Mouse (Mus musculus) lung, adult 2 months (tissue): ENCODE measurements at regions not wholly inside any gene's neighbourhood (a gene's known extent, or its start where the extent isn't known, plus 50 kb on each side); places are given as distances from the start of the nearest gene placed in this dataset.

Experiments
- DNase-seq: peaks from one replicate; pipeline ENCODE4 v3.0.0; 2022
- H3K4me1 ChIP-seq: fragments of 200-500 bp; 2 replicates; pipeline ENCODE4 v1.6.1; 2011; ENCODE audit warnings: low read length; ENCODE audit not compliant: control insufficient read depth, insufficient read depth
- H3K4me3 ChIP-seq: fragments of 200-500 bp; replicated peaks from 2 replicates; pipeline ENCODE3; 2011; ENCODE audit warnings: low read depth, mild to moderate bottlenecking, control low read depth, low read length; ENCODE audit errors: extremely low read depth
- CTCF ChIP-seq: fragments of 200-500 bp; IDR thresholded peaks from 2 replicates; pipeline ENCODE4 v1.5.1; 2011; ENCODE audit warnings: mild to moderate bottlenecking, low read length, control low read depth; ENCODE audit not compliant: insufficient read depth
- POLR2A ChIP-seq: fragments of 200-500 bp; IDR thresholded peaks from 2 replicates; pipeline ENCODE4 v1.6.1; 2011; ENCODE audit warnings: low read depth, mild to moderate bottlenecking, control low read depth, low read length, borderline replicate concordance; ENCODE audit errors: extremely low read depth
- WGBS: fragments of 180-500 bp; shearing (Covaris S2); methylation state at CpG from one replicate; pipeline ENCODE4 v1.1.7; 2018; 5-methylcytosine and 5-hydroxymethylcytosine counted together

DNA sequence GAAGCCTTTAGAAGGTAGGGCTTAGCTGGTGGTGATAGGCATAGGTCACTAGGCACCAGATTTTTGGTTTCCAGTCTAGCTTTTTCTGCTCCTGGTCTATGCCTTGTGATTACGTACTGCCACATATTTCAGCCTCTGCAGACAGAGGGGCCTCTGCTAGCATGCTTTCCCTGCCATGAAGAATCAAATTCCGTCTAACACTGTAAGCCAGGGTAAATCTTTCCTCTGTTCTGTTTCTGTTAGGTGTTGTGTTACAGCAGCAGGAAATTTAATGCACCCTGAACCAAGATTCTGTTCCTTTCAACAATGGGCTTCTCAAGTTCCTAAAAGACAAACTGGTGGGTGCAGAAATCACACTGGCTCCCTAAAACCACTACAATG lies 508.9 kb downstream of the Insc start:
- DNase-seq: no peak
- H3K4me1 ChIP-seq: no peaks in the 10 kb centered on the region
- 77% methylated on average over 2 of the region's 2 CpGs for WGBS
- H3K4me3 ChIP-seq: no peak overlapping the region
- no peak for TF ChIP-seq CTCF
- no peak for TF ChIP-seq POLR2A

DNA sequence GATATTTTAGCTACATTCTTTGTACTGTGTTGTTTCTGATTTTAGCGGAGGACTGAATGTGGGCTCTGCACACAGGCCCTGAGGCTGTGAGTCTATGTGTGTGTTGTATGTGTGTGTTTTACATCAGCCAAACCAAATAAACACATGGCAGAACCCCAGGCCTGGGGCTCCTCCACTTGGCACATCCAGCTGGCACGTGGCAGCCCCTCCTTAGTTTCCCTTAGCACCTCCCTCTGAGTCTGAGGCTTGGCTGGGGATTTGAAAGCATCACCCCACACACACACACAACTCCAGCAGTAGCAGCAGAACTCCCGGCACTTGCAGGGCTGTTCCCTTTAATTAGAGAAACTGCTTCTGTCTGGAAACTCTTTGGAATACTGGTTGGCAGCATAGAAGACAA lies 515.1 kb downstream of the Insc start:
- Histone ChIP-seq H3K4me1 (no peaks in the 10 kb centered on the region), H3K4me3 (no peak overlapping the region)
- no peak for TF ChIP-seq CTCF
- no peak for DNase-seq
- 45% methylated on average over 3 of the region's 3 CpGs for WGBS

DNA sequence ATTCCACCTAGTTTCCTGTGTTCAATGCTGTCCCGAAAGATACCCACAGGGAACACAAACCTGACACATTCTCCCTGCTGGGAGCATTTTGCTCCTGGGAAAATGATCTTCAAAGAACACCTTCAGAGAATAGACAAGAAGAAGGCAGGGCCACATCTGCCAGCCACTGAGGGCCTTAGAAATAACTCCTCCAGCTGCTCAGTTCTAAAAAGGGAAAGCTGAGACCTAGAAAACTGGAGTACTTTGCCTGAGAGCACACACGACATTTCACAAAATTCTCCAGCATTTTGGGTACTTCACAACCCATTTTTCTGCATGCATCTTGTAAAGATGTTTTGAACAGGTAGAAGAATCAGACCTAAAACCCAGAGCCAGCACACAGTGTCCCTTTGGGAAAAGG lies 519.6 kb downstream of the Insc start:
- TF ChIP-seq POLR2A: no peak
- no peak for TF ChIP-seq CTCF
- DNase-seq: no peak
- H3K4me3 ChIP-seq: no peak overlapping the region
- H3K4me1 ChIP-seq: no peaks in the 10 kb centered on the region
- WGBS: 85% methylated on average over 2 of the region's 2 CpGs

DNA sequence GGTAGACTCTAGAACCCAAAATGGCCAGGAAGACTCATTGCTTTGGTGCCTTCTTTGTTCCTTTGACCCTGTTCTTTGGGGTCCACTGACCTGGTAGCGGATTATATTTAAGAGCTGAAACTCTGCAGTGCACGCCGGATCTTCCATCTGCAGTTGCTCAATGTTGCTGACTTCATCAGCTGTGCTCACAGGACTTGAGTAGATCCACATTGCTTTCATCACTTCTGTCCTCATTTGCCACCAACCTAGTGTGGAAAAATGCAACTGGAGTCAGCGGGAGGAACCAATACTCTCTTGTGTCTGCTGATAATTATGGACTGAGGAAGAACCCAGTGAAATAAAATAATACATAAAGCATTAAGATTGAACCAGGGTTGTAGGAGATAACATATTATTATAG lies 522.6 kb downstream of the Insc start:
- H3K4me1 ChIP-seq: no peaks in the 10 kb centered on the region
- no peak for TF ChIP-seq POLR2A
- no peak for TF ChIP-seq CTCF
- DNase-seq: no peak
- 80% methylated on average over 4 of the region's 4 CpGs for WGBS
- H3K4me3 ChIP-seq: no peak overlapping the region

DNA sequence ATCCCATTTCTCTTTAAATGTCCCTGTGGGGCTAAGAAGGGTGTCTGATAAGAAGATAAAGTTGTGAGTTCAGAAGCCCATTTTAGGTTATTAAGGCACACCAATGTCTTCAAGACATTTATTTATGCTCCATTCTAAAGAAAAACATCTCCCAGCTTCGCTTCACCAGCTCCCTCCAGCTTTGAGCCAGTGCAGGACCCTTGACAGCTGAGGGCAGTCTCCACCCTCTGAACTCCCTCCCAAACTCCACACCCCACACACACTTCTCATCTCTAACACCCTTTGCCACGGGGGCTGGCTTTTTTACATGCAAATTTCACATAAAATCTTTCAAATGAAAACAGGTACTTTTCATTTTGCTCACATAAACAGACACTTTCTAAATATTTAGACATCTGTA lies 527.3 kb downstream of the Insc start:
- WGBS: 32% methylated on average over 2 of the region's 2 CpGs
- TF ChIP-seq CTCF (no peak), POLR2A (no peak)
- no peaks in the 10 kb centered on the region; the same call in 1 of the 2 replicates for H3K4me1 ChIP-seq
- no peak for DNase-seq
- no peak overlapping the region for H3K4me3 ChIP-seq

DNA sequence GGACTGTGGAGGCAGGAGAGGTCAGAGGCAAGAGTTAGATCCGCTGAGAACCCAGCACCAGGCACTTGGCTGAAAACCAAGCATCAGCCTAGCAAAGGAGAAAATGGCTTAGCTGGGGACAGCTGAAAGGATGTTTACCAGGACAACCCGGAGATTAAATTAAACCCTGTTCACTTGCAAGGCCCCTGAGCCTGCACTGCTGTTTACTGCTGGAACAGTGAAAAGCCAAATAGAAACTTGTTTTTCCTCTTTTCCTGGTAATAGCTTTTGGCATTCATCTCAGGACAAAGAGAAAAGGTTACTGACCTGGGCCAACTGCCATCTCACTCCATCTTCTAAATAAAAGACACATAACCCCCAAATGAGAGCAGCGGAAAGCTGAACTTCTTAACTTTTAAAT lies 531.3 kb downstream of the Insc start:
- no peak for TF ChIP-seq POLR2A
- TF ChIP-seq CTCF: no peak
- H3K4me3 ChIP-seq: no peak overlapping the region
- no peaks in the 10 kb centered on the region; the same call in 1 of the 2 replicates for H3K4me1 ChIP-seq
- WGBS: 33% methylated on average over 3 of the region's 3 CpGs
- no peak for DNase-seq

DNA sequence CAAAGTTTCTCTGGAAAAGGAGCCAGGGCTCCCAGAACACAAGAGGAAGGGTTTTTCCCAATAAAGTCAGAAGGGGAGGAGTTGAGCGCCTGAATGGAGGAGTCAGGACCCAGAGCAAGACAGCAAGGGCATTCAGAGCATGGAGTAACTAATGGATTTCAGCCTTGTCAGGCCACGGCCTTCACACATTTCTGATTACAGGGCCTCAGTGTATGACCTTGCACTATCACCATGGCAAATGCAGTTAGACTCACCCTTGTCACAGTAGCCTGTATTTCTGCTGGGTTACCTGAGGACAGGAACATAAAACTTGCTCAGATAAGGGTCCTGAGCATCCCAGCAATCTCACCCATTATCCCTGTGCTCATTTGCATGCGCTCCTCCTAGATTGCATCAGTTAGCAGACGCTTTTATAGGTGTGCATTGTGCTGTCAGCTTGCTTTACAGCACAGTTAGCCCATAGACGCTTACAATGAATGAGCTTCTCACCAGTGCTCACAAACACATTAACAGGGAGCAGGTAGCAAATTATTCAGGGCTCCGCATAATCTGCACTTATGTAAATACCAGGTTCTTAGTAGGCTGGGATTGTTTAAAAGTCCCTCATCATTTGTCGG lies 547.4 kb downstream of the Insc start:
- no peak for DNase-seq
- WGBS: 78% methylated on average over 7 of the region's 7 CpGs
- H3K4me1 ChIP-seq: no peaks in the 10 kb centered on the region
- TF ChIP-seq POLR2A (no peak), CTCF (no peak)
- no peak overlapping the region for H3K4me3 ChIP-seq

DNA sequence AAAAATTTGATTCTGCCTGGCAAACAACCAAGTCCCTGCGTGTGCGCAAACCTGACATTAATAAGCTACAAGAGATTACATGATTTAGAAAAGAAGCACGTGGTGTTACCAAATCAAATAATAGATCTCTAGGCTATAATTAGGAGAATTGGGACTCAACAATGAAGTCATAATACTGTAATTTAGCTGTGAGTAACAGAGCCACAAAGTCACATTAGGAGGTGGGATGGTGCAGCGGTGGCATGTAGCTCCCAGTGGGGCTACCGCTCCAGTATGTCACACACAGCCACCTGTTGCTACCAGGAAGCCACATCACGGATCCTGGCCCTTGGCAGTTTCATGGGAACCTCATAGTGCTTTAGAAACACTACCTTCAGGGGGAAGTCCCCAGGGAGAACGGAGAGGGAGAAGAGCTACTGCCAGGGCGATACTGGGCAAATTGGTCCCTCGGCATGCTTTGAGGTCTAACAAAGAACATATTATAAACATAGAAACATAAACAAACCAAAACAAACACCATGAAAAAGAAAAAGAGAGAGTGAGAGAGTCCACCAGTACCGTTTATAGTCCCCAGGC lies 551.2 kb downstream of the Insc start:
- Histone ChIP-seq H3K4me1 (no peaks in the 10 kb centered on the region), H3K4me3 (no peak overlapping the region)
- WGBS: 53% methylated on average over 10 of the region's 10 CpGs
- TF ChIP-seq POLR2A (no peak), CTCF (no peak)
- DNase-seq: no peak

DNA sequence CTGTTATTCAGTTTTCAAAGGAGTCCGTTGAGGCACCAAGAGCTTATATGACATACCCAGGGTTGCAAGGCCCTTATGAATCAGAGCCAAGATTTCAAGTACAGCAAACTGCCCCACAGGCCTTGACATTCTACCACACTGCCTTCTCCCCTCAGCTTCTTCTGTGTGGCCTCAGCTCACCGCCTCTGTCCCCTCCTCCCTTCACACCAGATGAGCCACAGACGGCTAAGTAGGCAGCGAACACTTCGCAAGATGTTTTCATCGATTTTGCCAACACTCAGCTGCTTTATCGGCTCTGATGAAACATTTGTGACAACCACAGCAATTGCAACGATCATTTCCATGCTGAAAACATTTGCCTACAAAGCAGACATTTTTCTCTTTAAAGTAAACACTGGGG lies 556.7 kb downstream of the Insc start:
- TF ChIP-seq CTCF: no peak
- WGBS: 79% methylated on average over 8 of the region's 8 CpGs
- Histone ChIP-seq H3K4me3 (no peak overlapping the region), H3K4me1 (no peaks in the 10 kb centered on the region)
- DNase-seq: no peak

DNA sequence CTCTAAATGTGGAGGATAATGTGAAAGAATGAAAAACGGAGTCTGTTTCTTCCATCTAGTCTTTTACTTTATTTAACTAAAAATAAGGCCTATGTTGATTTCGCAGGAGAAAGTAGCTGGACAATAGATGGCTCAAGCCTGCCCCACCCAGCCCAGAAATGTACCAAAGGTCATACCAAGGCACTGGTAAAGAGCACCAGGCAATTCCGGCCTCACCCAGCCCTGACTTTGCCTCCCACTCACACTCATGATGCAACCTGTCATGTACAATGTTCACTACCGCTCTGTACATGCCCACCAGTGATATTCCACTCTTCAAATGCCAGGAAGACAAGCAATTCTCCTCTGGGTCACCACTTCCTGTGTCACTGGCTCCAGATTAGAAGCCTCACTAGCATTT lies 564.9 kb downstream of the Insc start:
- DNase-seq: no peak
- 69% methylated on average over 4 of the region's 4 CpGs for WGBS
- Histone ChIP-seq H3K4me1 (no peaks in the 10 kb centered on the region), H3K4me3 (no peak overlapping the region)
- TF ChIP-seq POLR2A (no peak), CTCF (no peak)
